Mouse (Mus musculus): Measurements from ENCODE around the gene Pcf11.
A peak's percentile ranks its signal among the peaks of the same experiment; 100 is the strongest.

Gene Pcf11

DNA sequence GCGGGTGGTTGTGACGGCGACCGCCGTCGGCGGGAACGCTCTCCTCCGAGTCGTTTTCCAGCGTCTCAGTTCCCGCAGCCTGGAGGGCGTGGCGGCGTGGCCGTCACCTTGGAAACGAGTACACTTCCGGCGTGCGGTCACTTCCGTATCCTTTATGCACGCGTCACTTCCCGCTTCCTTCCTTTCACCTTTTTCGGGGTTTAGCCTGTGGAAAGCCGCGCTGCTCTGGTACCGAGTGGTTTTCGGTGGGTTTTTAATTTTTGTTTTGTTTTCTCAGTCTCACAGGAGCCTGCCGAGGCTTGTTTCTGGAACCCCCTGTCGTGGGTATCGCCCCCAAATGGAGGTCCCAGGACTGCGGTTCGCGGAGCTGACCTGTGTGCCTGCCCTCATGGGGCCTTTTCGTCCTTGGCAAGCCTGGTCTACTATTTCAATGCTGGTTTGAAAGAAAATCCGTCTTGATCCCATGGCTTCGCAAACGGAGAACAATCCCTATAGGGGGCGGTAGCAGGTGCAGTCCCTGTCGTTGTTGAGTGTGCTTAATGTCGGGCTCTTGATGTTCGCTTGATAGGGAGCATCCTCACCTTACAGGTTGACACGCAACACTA, 32.6 kb downstream of the Pcf11 start, which contains the start of gene Ankrd42:
Gene Ankrd42, minus strand, starts transcription at position 122 of the 605 bp plus-strand sequence.
- DNase-seq (ENCODE audit: low read depth, low spot score), result peak; percentile 96

DNA sequence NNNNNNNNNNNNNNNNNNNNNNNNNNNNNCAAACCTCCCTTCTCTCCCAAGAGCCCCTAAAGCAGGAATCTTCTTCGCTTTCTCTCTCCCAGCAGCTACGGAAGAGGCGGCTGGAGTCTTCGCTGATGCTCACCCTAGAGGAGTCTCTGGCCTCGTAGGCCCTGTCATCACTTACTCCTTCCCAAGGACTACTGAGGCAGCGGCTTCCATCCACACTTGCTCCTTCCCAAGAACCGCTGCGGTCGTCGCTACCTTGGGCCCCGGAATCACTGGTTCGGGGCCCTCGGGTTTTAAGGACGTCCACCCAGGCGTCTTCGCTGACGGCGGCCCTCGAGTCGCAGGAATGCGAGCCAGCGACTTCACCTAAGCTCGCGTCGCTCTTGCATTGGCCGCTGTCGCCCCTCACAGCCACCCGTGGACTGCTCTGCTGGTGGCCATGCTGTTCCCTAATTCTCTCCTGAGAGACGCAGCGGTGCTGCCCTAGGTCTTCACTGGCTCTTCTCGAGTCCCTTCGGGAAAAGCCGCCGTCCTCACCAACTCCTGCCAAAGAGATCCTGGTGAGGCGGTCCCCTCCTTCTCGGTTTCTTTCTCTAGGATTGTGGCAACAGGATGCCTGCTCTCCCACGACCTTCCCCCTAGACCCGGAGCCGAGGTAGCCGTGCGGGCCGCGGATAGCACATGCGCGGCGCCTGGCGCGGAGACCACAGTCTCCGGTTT, 33.3 kb downstream of the Pcf11 start:
- peak; percentile 16 for DNase-seq (ENCODE audit: low read depth, low spot score)

DNA sequence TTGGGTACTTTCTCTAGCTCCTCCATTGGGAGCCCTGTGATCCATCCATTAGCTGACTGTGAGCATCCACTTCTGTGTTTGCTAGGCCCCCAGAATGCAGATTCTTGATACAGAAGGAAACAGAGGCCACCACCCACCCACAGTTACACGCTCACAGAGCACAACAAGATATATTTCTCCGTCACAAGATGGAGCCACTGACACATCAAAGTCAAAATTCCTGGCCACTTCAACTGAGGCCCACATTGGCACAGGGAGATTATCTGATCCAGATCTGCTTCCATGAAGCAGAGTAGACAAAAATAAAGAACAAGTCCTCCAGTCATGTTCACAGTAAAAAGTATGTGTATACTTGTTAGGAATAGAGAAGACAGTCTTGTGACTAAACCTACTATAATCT, 39.6 kb downstream of the Pcf11 start:
- peak; percentile 39 for DNase-seq (ENCODE audit: low read depth, low spot score)

DNA sequence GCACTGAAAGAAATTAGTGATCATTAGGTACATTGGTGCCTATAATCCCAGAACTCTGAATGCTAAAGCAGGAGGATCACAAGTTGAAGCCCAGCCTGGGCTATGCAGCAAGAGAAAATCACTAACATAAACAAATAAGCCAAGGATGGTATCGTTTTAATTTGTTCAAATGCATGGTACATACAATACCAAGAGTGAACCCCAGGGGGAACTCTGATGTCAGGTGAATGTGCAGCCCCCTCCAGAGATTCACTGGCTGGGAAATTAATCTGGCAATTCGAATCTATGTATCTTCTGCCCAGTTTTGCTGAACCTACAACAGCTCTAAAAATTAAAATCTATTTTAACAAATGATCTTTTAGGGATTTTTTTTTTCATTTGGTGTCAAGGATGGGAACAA, 45.2 kb downstream of the Pcf11 start:
- peak; percentile 48 for DNase-seq (ENCODE audit: low read depth, low spot score)

- DNase-seq (ENCODE audit: low read depth, low spot score), result no peak
These were observed 58.9 kb downstream of the Pcf11 start for GRCm38 (mm10) chr7:92610830-92611229.

GRCm38 (mm10) chr7:92604961-92605360, 64.8 kb downstream of the Pcf11 start:
- DNase-seq (ENCODE audit: low read depth, low spot score), result no peak

Data from CD4-positive, CD25-positive, alpha-beta regulatory T cell, adult 2 months (primary cell).